Mouse (Mus musculus): ENCODE results near the gene Gm20388. TPM values are rescaled to one million over a fixed set of nuclear protein-coding genes. Genes with fewer than 3 reads are reported as not detected.

The Gm20388 gene
- polyA plus RNA-seq, 1 experiment = 10.6 TPM

DNA sequence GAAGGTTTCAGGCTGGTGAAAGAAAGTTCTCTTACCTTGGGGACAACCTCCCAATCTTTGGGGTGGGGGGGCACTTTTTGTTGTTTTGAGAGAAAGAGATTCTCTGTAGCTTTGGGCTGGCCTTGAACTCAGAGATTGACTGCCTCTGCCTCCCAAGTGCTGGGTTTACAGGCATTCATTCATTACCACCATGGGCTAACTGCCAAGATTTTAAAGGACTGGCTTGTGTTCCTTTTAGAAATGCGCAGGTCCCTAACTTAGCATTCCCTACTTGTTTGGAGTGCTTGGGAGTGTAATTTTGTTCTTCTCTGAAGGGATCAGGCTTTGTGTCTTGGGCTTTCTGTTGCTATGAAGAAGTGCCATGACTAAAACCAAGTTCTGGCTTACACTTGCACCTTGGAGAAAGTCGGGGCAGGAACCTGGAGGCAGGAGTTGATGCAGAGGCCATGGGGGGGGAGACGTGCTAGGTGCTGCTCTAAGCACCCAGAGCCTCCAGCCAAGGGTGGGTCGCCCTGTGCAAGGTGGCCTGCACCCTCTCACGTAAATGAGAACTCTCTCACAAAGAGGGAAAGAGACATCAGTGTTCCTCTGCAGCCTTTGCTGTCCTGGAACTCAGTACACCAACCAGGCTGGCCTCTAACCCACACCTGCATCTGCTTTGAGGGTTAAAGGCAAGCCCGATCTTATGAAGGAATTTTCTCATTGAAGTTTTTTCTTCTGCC lies 3193.6 kb downstream of the Gm20388 start:
- TF ChIP-seq POLR2A (IDR thresholded peaks at IDR 0.05; ENCODE audit: borderline replicate concordance, control insufficient read depth, low read depth, low read length) (no peak), CTCF (IDR thresholded peaks at IDR 0.05; ENCODE audit: control insufficient read depth, insufficient read depth, low read length) (no peak)
- Histone ChIP-seq H3K27ac (ENCODE audit: control insufficient read depth, insufficient read depth, low read depth, low read length, poor library complexity) (no peak overlapping the region), H3K4me3 (replicated peaks; ENCODE audit: control insufficient read depth, low read depth, low read length) (no peak overlapping the region), H3K4me1 (ENCODE audit: control insufficient read depth, insufficient read depth, low read length) (no peaks in the 10 kb centered on the region; the same call in 1 of the 2 replicates)
- WGBS = 70% methylated on average over 6 of the region's 6 CpGs

DNA sequence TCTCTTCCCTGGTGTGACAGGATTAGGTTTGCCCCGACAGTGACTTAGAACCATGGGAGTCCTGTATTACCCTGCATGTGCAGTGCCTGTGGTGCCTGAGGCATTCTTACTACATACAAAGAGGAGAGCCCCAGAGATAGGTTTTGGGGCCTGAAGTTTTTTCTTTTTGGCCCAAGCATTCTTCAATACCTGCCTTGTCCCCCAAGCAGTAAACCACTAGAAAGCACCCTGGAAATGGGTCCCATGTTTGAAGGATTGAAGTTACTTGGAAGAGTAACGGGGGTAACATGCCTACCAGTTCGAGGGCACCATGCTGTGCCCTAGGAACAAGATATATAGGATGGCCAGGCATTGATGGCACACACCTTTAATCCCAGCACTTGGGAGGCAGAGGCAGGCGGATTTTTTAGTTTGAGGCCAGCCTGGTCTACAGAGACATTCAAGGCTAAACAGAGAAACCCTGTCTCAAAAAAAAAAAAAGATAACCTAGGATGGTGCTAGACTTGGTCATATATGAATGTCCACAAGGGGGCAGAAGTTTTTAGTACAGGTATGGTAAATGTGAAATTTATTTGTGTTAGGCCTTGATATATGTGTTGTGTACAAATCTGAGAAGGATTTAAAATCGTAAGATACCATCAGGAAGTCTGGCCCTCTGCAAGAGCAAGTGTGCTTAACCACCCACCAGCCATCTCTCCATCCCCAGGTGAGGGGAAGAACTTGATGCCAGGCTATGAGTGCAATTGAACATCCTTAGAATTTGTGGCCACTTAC lies 3195.1 kb downstream of the Gm20388 start:
- WGBS = 63% methylated on average over 5 of the region's 5 CpGs
- H3K4me1 ChIP-seq (ENCODE audit: control insufficient read depth, insufficient read depth, low read length) = no peaks in the 10 kb centered on the region
- no peak overlapping the region for H3K4me3 ChIP-seq (replicated peaks; ENCODE audit: control insufficient read depth, low read depth, low read length)
- TF ChIP-seq POLR2A (IDR thresholded peaks at IDR 0.05; ENCODE audit: borderline replicate concordance, control insufficient read depth, low read depth, low read length) = no peak
- TF ChIP-seq CTCF (IDR thresholded peaks at IDR 0.05; ENCODE audit: control insufficient read depth, insufficient read depth, low read length) = no peak
- H3K27ac ChIP-seq (ENCODE audit: control insufficient read depth, insufficient read depth, low read depth, low read length, poor library complexity) = no peak overlapping the region

DNA sequence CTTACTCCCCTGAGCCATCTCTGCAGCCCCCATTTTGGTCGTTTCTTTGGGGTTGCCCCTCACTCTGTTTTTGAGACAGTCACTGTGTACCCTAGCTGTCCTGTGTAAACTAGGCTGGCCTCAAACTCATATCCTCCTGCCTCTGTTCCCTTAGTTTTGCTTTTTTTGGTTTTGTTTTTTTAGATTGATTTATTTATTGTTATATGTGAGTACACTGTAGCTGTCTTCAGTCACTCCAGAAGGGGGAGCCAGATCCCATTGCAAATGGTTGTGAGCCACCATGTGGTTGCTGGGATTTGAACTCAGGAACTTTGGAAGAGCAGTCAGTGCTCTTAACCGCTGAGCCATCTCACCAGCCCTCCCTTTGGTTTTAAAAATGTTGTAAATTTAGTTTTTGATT lies 3195.9 kb downstream of the Gm20388 start:
- Histone ChIP-seq H3K4me3 (replicated peaks; ENCODE audit: control insufficient read depth, low read depth, low read length) (no peak overlapping the region), H3K27ac (ENCODE audit: control insufficient read depth, insufficient read depth, low read depth, low read length, poor library complexity) (no peak overlapping the region), H3K4me1 (ENCODE audit: control insufficient read depth, insufficient read depth, low read length) (no peaks in the 10 kb centered on the region)
- TF ChIP-seq CTCF (IDR thresholded peaks at IDR 0.05; ENCODE audit: control insufficient read depth, insufficient read depth, low read length) = 0 out of 2 replicates have a peak, but pooled peaks have one; percentile 2
- no peak for TF ChIP-seq POLR2A (IDR thresholded peaks at IDR 0.05; ENCODE audit: borderline replicate concordance, control insufficient read depth, low read depth, low read length)
- 58% methylated on average over 2 of the region's 2 CpGs for WGBS

DNA sequence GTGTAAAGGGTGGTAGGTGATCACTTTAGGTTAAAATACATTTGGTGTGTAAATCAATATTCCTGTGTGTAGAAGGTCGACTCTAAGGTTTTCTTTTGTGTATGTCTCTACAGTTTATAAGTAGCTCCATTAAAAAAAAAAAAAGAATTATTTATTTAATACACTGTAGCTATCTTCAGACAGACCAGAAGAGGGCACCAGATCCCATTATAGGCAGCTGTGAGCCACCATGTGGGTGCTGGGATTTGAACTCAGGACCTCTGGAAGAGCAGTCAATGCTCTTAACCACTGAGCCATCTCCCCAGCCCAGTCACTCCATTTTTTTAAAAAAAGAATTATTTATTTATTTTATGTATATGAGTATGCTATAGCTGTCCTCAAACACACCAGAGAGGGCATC lies 3197.4 kb downstream of the Gm20388 start:
- Histone ChIP-seq H3K27ac (ENCODE audit: control insufficient read depth, insufficient read depth, low read depth, low read length, poor library complexity) (no peak overlapping the region), H3K4me1 (ENCODE audit: control insufficient read depth, insufficient read depth, low read length) (no peaks in the 10 kb centered on the region), H3K4me3 (replicated peaks; ENCODE audit: control insufficient read depth, low read depth, low read length) (no peak overlapping the region)
- TF ChIP-seq CTCF (IDR thresholded peaks at IDR 0.05; ENCODE audit: control insufficient read depth, insufficient read depth, low read length) (no peak), POLR2A (IDR thresholded peaks at IDR 0.05; ENCODE audit: borderline replicate concordance, control insufficient read depth, low read depth, low read length) (no peak)
- WGBS = 48% methylated on average over 1 of the region's 1 CpGs

DNA sequence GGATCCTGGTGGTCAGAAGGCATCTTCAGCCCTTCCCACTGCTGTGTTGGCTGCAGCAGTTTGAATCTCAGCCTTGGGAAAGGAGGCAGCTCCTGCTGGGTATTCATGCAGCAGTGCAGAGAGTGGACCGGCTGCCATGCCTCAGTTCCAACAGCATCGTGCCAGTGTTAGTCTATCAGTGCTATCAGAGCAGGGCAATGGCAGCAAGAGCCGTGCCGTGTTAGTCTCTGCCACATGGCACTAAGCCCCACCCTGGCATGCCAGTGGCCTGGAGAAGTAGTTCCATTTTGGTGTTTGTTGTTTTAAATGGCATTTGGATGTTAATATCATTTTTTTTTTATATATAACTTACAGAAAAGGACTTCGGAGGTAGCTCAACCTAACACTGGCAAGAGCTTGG lies 3198.3 kb downstream of the Gm20388 start:
- Histone ChIP-seq H3K4me1 (ENCODE audit: control insufficient read depth, insufficient read depth, low read length) (no peaks in the 10 kb centered on the region), H3K4me3 (replicated peaks; ENCODE audit: control insufficient read depth, low read depth, low read length) (no peak overlapping the region), H3K27ac (ENCODE audit: control insufficient read depth, insufficient read depth, low read depth, low read length, poor library complexity) (no peak overlapping the region)
- 73% methylated on average over 5 of the region's 5 CpGs for WGBS
- TF ChIP-seq POLR2A (IDR thresholded peaks at IDR 0.05; ENCODE audit: borderline replicate concordance, control insufficient read depth, low read depth, low read length) (no peak), CTCF (IDR thresholded peaks at IDR 0.05; ENCODE audit: control insufficient read depth, insufficient read depth, low read length) (no peak)

- no peak for TF ChIP-seq POLR2A (IDR thresholded peaks at IDR 0.05; ENCODE audit: borderline replicate concordance, control insufficient read depth, low read depth, low read length)
- peak; percentile 73 for TF ChIP-seq CTCF (IDR thresholded peaks at IDR 0.05; ENCODE audit: control insufficient read depth, insufficient read depth, low read length)
- WGBS = under 1% methylated on average over 4 of the region's 4 CpGs
- Histone ChIP-seq H3K4me1 (ENCODE audit: control insufficient read depth, insufficient read depth, low read length) (no peaks in the 10 kb centered on the region), H3K27ac (ENCODE audit: control insufficient read depth, insufficient read depth, low read depth, low read length, poor library complexity) (no peak overlapping the region), H3K4me3 (replicated peaks; ENCODE audit: control insufficient read depth, low read depth, low read length) (no peak overlapping the region)
Measured at GRCm38 (mm10) chr8:123110649-123111048, 3200.0 kb downstream of the Gm20388 start.

GRCm38 (mm10) chr8:123112892-123113291 lies 3202.3 kb downstream of the Gm20388 start:
- 23% methylated on average over 9 of the region's 9 CpGs for whole genome bisulfite sequencing
- H3K27ac ChIP-seq (ENCODE audit: control insufficient read depth, insufficient read depth, low read depth, low read length, poor library complexity) = no peak overlapping the region
- TF ChIP-seq CTCF (IDR thresholded peaks at IDR 0.05; ENCODE audit: control insufficient read depth, insufficient read depth, low read length) = no peak
- TF ChIP-seq POLR2A (IDR thresholded peaks at IDR 0.05; ENCODE audit: borderline replicate concordance, control insufficient read depth, low read depth, low read length) = no peak
- H3K4me3 ChIP-seq (replicated peaks; ENCODE audit: control insufficient read depth, low read depth, low read length) = no peak overlapping the region
- H3K4me1 ChIP-seq (ENCODE audit: control insufficient read depth, insufficient read depth, low read length) = no peaks in the 10 kb centered on the region

DNA sequence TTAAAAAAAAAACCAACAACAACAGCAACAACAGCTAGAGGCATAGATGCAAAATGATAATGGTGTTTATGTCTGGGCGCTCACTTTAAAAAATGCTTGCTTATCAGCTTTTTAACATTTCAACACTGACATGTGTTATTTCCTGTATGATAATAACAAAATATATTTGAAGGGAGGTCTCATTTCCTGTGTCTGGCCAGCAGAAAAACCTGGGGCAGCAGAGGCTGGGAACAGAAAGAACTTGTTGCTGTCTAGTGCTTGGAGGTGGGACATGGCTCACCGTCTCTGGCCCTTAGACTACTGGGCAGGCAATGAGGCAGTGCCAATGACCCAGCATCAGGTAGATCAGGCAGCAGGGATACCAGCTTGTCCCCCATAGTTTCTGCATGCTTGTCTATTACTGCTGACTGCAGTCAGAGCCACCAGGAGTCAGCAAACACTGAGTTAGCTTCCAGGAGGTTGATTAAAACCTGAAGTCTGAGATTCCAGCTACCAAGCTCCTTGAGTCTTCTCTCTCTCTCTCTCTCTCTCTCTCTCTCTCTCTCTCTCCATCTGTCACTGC lies 3203.3 kb downstream of the Gm20388 start:
- no peak overlapping the region for H3K27ac ChIP-seq (ENCODE audit: control insufficient read depth, insufficient read depth, low read depth, low read length, poor library complexity)
- no peak overlapping the region for H3K4me3 ChIP-seq (replicated peaks; ENCODE audit: control insufficient read depth, low read depth, low read length)
- WGBS = 23% methylated on average over 2 of the region's 2 CpGs
- TF ChIP-seq CTCF (IDR thresholded peaks at IDR 0.05; ENCODE audit: control insufficient read depth, insufficient read depth, low read length) (no peak), POLR2A (IDR thresholded peaks at IDR 0.05; ENCODE audit: borderline replicate concordance, control insufficient read depth, low read depth, low read length) (no peak)
- H3K4me1 ChIP-seq (ENCODE audit: control insufficient read depth, insufficient read depth, low read length) = no peaks in the 10 kb centered on the region

All from bone marrow, adult 2 months (tissue).